Mouse (Mus musculus) spleen, adult 2 months (tissue): ENCODE results near the gene Ttc41. TPM values are rescaled to one million over a fixed set of nuclear protein-coding genes. Genes with fewer than 3 reads are reported as not detected.

Experiments
- DNase-seq, 2 experiments: peaks; one replicate each; pipeline versions ENCODE4 v3.0.0 to v3.0.0-alpha.2; 2012 to 2021; ENCODE audit warnings: low spot score in 2 of 2, low read depth in 1 of 2
- H3K27ac ChIP-seq: fragments of 200-500 bp; 2 replicates; pipeline ENCODE4 v1.5.1; 2012; ENCODE audit warnings: low read length, inconsistent platforms; ENCODE audit not compliant: insufficient read depth
- H3K27me3 ChIP-seq: fragments of 200-500 bp; 2 replicates; pipeline ENCODE4 v1.6.1; 2012; ENCODE audit warnings: mild to moderate bottlenecking, moderate library complexity, low read length, inconsistent platforms; ENCODE audit not compliant: control insufficient read depth, insufficient read depth
- H3K36me3 ChIP-seq: fragments of 200-500 bp; 2 replicates; pipeline ENCODE4 v1.6.1; 2012; ENCODE audit warnings: mild to moderate bottlenecking, low read length, inconsistent platforms; ENCODE audit not compliant: control insufficient read depth, insufficient read depth
- H3K4me1 ChIP-seq: fragments of 200-500 bp; 2 replicates; pipeline ENCODE4 v1.6.1; 2011; ENCODE audit warnings: inconsistent platforms; ENCODE audit not compliant: control insufficient read depth, insufficient read depth, insufficient read length
- H3K4me3 ChIP-seq: fragments of 200-500 bp; 2 replicates; pipeline ENCODE4 v1.5.1; 2011; ENCODE audit warnings: mild to moderate bottlenecking, inconsistent platforms; ENCODE audit not compliant: insufficient read depth, insufficient read length; ENCODE audit errors: extremely low read depth
- CTCF ChIP-seq: fragments of 200-500 bp; IDR thresholded peaks from 2 replicates; pipeline ENCODE4 v1.5.1; 2011; ENCODE audit warnings: mild to moderate bottlenecking, inconsistent platforms; ENCODE audit not compliant: insufficient read depth, insufficient read length, insufficient replicate concordance; ENCODE audit errors: extremely low read depth
- POLR2A ChIP-seq: fragments of 200-500 bp; IDR thresholded peaks from 2 replicates; pipeline ENCODE4 v1.6.1; 2011; ENCODE audit warnings: low read depth, low read length, inconsistent platforms
- WGBS: fragments of 180-500 bp; shearing (Covaris S2); methylation state at CpG from one replicate; pipeline ENCODE4 v1.1.7; 2018; 5-methylcytosine and 5-hydroxymethylcytosine counted together
- polyA plus RNA-seq: library from polyadenylated mRNA; depleted of rRNA; stranded (reverse); fragments of >200 nt; gene quantifications from 2 replicates; pipeline ENCODE4 v1.2.3, GENCODE M21; 2012

Ttc41 gene
- polyA plus RNA-seq, 1 experiment, result 0.58 TPM

DNA sequence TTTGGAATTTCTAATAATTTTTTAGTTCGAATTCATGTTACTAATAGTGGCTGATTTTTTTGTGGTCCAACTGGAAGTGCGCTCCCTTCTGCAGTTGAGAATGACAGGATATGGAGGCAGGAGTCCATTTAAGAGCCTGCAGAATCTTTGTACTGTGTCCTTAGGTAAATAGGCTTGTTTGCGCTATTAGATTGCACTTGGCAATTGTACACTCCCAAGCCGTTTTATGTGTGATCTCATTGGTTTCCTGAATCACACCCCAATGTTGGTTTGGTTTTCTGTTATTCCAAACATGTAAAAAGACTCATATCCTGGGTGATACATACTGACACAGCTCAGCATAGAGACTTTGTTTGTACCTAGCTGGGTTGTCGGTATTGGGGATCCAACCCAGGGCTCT is 78.0 kb downstream of the Ttc41 start:
- H3K27ac ChIP-seq, result no peak overlapping the region
- 88% methylated on average over 5 of the region's 5 CpGs for WGBS

DNA sequence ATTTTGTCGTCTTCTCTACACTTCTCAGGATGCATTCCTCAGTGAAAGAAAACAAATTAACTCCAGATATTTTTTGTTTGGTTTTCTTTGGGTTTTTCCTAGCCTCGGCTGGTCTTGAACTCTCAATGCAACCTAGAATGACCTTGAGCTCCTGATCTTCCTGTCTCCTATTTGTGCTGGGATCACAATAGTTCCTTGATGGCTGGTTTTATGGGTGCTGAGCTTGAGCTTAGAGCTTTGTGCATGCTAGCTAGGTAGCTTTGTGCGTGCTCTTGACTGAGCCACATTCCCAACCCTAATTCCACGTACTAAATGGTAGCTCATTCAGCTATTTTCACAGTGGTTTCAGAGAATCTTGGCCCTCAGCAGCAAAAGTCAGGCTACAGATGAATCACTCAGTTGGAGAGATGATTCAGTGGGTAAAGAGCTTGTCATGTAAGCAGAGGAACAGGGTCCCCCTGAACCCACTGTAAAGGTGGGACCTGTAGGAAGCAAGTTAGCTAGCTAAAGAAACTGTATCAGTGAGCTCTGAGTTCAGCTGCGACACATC is 78.6 kb downstream of the Ttc41 start:
- WGBS, result 87% methylated on average over 5 of the region's 5 CpGs
- peaks cover 10% of the 10 kb centered on the region; the same call in 1 of the 2 replicates for H3K4me1 ChIP-seq
- H3K27ac ChIP-seq, result no peak overlapping the region
- H3K4me3 ChIP-seq, result no peak overlapping the region
- H3K36me3 ChIP-seq, result no peaks in the 10 kb centered on the region
- no peak for DNase-seq
- no peaks in the 10 kb centered on the region for H3K27me3 ChIP-seq
- TF ChIP-seq POLR2A (no peak), CTCF (no peak)

More for the DNA sequence above, 78.0 kb downstream of the Ttc41 start:
- TF ChIP-seq POLR2A (no peak), CTCF (no peak)
- Histone ChIP-seq H3K27me3 (no peaks in the 10 kb centered on the region), H3K4me1 (peaks cover 10% of the 10 kb centered on the region; the same call in 1 of the 2 replicates), H3K36me3 (no peaks in the 10 kb centered on the region), H3K4me3 (no peak overlapping the region)
- DNase-seq, result no peak

DNA sequence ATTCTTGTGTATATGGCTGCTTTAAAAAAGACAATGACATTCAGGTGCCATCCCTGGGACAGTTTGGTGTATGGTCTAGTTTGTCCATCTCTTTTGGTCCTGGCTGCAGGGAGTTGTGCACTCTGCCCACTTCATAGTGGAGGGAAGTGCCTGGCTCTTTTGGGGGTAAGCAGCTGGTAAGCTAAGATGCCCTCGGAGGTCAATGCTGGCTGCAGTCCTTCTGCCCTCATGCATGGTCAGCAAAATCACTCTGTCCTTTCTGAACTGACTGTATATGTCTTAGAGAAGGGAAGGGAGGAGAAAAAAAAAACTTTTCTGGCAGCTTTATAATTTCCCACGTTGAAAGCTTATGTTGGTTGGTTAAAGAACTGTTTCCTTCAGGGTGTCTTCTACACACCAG is 79.8 kb downstream of the Ttc41 start:
- Histone ChIP-seq H3K4me1 (peaks cover 2% of the 10 kb centered on the region; the same call in 1 of the 2 replicates), H3K36me3 (no peaks in the 10 kb centered on the region), H3K4me3 (no peak overlapping the region), H3K27ac (no peak overlapping the region), H3K27me3 (no peaks in the 10 kb centered on the region)
- no peak for DNase-seq
- TF ChIP-seq POLR2A (no peak), CTCF (no peak)
- 59% methylated on average over 2 of the region's 2 CpGs for WGBS

DNA sequence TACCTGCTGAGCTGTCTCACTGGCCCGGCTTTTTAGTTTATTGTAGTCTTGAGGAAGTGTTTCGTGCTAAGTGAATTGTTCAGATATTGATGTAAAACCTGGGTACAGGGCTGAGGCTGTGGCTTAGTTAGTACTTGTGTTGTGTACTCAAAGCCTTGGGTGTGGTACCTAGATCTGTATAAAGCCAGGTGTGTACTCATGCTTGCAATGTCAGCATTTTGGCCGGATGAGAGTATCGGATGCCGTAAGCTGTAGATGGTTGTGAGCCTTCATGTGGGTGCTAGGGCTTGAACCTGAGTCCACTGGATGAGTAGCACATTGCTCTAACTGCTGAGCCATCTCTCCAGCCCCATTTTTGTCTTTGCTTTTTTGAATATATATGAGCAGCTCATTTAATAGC is 80.5 kb downstream of the Ttc41 start:
- H3K27ac ChIP-seq, result no peak overlapping the region
- no peak overlapping the region for H3K4me3 ChIP-seq
- TF ChIP-seq CTCF (no peak), POLR2A (no peak)
- peaks cover 2% of the 10 kb centered on the region; the same call in 1 of the 2 replicates for H3K4me1 ChIP-seq
- whole genome bisulfite sequencing, result 92% methylated on average over 5 of the region's 5 CpGs
- no peaks in the 10 kb centered on the region for H3K36me3 ChIP-seq
- DNase-seq, result no peak
- H3K27me3 ChIP-seq, result no peaks in the 10 kb centered on the region

DNA sequence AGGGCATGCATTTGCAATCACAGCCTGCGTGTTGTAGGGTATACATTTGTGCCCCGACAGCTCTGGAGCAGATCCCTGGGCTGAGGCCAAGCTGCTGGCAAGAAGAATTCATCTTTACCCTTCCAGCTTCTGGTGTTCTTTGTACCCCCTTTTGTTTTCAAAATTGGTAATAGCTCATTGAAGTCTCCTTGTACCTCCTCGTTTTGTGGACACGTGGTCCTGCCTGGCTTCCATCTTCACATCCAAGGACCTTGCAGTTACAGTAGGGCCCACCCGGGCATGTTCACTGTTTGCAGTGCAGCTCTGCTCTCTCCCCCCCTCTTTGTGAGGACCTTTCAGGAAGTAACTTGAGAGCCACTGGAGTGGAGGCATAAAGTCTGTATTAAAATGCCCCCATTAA is 82.6 kb downstream of the Ttc41 start:
- Histone ChIP-seq H3K27ac (no peak overlapping the region), H3K4me3 (no peak overlapping the region), H3K27me3 (no peaks in the 10 kb centered on the region), H3K36me3 (no peaks in the 10 kb centered on the region), H3K4me1 (peaks cover 2% of the 10 kb centered on the region; the same call in 1 of the 2 replicates)
- no peak for DNase-seq
- WGBS, result 76% methylated on average over 5 of the region's 5 CpGs
- no peak for TF ChIP-seq CTCF
- no peak for TF ChIP-seq POLR2A

DNA sequence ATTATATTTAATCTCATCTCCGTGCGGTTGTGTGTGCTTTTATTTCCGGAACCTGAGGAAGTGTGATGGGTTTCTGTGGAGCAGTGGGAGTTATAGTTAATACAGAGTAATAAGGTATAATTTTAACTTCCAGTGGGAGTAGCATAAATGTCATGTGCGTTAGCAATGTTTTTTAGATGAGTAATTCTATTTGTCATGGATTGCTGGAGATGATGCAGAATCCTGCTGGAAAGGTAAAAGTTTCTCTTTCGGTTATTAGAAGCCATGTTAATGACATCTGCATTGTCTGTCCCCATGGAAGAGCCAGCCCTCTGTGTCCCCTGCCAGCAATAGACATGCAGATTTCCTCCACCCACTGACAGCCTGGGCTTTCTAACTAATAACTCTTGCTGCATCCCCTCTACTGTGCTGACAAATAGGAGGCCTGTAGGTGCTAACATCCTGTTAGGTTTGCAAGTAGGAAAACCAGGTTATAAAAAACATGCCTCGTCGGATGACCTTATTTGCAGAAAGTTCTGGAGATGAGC is 83.6 kb downstream of the Ttc41 start:
- DNase-seq, result no peak
- H3K27me3 ChIP-seq, result no peaks in the 10 kb centered on the region
- peaks cover 2% of the 10 kb centered on the region; the same call in 1 of the 2 replicates for H3K4me1 ChIP-seq
- H3K36me3 ChIP-seq, result no peaks in the 10 kb centered on the region
- no peak overlapping the region for H3K4me3 ChIP-seq
- H3K27ac ChIP-seq, result no peak overlapping the region
- 93% methylated on average over 7 of the region's 7 CpGs for WGBS
- no peak for TF ChIP-seq POLR2A
- no peak for TF ChIP-seq CTCF

DNA sequence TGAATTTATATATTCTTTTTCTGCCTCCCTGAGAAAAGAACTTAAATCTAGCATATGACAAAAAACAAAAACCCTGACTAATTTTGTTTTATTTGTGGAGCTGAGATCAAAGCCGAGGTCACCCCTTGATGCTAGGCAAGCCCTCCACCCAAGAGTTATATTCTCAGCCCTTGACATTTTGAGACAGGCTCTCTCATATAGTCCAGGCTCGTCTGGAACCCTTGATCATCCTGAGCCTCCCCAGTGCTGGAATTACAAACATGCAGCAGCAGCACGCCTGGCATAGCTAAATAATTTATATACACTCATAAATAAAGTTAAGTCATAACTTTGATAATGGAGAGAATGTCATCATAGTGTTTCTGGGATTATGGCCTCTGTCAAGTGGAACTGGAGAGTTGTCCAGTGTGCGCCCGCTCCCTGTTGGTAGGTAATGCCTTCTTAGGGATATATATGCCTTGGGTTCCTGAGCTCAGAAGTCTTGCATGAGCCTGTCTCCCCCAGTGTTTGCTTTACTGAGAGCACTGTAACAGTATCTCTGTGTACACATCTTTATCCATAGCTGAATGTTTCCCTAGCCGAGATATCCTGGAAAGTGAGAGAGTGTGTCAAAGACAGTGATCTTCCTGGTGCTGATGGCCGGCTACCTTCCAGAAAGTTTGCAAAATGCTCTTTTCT is 86.0 kb downstream of the Ttc41 start:
- no peaks in the 10 kb centered on the region; the same call in 1 of the 2 replicates for H3K4me1 ChIP-seq
- DNase-seq, result no peak
- no peak overlapping the region for H3K27ac ChIP-seq
- TF ChIP-seq CTCF, result no peak
- TF ChIP-seq POLR2A, result no peak
- WGBS, result 93% methylated on average over 7 of the region's 7 CpGs
- no peak overlapping the region for H3K4me3 ChIP-seq
- no peaks in the 10 kb centered on the region for H3K27me3 ChIP-seq
- no peaks in the 10 kb centered on the region for H3K36me3 ChIP-seq
